Mouse (Mus musculus): Measurements from ENCODE around the gene Cemip.

The Cemip gene

GRCm38 (mm10) chr7:83904831-83905230 is 181.5 kb downstream of the Cemip start:
- in situ Hi-C loops (cut with MboI; ENCODE audit: unreplicated experiment in 2 of 2) = loop anchor here in 1 of 2 experiments (25.0 kb wide), 2 partner anchors 707 to 882 kb away; partner anchors contain the start of gene Fah

- in situ Hi-C loops (cut with MboI; ENCODE audit: unreplicated experiment in 2 of 2) = loop anchor here in 1 of 2 experiments (25.0 kb wide), 2 partner anchors 710 to 885 kb away; partner anchors contain the start of gene Fah
Measured at GRCm38 (mm10) chr7:83902296-83903145, 183.8 kb downstream of the Cemip start.

GRCm38 (mm10) chr7:83901425-83901824 is 184.9 kb downstream of the Cemip start:
- in situ Hi-C loops (cut with MboI; ENCODE audit: unreplicated experiment in 2 of 2) = loop anchor here in 1 of 2 experiments (25.0 kb wide), 2 partner anchors 711 to 886 kb away; partner anchors contain the start of gene Fah

DNA sequence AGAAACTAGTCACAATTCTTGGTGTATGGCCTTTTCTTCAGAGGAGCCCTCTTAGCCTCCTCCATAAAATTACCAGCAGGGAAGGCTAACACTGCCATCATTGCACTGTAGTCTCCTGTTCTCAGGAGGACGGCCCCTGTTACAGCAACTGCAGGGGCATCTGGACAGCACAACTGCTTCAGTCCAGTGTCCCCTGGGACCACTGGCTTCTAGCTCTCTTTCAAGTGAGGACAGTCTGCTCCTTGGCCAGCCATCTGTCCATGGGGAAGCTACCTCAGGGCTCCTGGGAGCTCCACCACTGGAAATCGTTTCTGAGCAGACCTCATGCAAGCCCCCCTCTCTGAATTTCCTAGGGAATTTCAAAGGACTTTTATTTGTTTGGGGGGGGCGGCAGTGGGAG is 185.8 kb downstream of the Cemip start:
- in situ Hi-C loops (cut with MboI; ENCODE audit: unreplicated experiment in 2 of 2) = loop anchor here in 1 of 2 experiments (25.0 kb wide), 2 partner anchors 712 to 887 kb away; partner anchors contain the start of gene Fah

DNA sequence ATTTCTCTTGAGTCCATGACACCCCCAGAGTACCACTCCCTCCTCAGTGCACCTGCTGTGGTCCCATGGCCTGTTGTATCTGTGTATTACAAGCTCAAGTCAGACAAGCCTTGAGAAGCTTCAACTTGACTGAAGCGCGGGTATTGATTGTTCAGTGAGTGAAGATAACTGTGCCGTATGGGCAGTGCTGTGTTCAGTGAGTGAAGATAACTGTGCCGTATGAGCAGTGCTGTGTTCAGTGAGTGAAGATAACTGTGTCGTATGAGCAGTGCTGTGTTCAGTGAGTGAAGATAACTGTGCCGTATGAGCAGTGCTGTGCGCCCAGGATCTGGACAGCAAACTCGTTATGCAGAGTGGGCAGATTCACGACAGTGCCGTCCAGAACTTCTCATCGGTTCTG is 188.0 kb downstream of the Cemip start:
- in situ Hi-C loops (cut with MboI; ENCODE audit: unreplicated experiment in 2 of 2) = loop anchor here (25.0 kb wide), 4 partner anchors 789 to 1236 kb away; partner anchors contain the start of genes Mex3b (in 1 of the 2) and Zfand6 (in 1 of the 2)

DNA sequence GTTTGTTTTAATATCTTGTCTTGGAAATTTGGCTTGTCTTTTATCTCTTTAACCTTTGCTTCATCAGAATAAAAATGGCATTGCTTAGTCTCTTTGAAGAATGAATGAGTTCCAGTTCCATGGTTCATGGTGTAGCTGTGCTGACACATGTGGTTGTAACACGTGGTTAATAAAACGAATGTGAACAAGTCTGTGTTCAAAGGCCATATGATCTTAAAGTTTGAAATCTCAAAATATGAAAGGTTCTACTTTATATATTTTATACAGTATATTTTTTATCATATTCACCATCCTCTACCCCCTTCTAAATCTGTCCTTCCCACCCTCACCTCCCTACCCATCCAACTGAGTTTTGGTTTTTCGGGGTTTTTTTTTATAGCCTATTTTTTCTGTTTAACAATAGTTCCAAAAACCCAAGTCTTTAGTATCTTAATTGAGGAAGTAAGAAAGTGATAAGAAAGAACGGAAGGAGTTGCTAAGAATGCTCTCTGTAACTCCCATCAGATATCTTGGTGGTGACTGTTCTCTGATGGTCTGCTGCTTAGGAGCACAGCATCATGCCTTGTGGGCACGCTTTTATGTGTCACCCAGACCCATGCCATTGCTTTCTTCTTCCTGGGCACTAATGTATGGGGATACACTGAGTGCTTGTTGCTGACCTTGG is 190.1 kb downstream of the Cemip start:
- in situ Hi-C loops (cut with MboI; ENCODE audit: unreplicated experiment in 2 of 2) = loop anchor here (25.0 kb wide), 4 partner anchors 791 to 1234 kb away; partner anchors contain the start of genes Mex3b (in 1 of the 2) and Zfand6 (in 1 of the 2)

DNA sequence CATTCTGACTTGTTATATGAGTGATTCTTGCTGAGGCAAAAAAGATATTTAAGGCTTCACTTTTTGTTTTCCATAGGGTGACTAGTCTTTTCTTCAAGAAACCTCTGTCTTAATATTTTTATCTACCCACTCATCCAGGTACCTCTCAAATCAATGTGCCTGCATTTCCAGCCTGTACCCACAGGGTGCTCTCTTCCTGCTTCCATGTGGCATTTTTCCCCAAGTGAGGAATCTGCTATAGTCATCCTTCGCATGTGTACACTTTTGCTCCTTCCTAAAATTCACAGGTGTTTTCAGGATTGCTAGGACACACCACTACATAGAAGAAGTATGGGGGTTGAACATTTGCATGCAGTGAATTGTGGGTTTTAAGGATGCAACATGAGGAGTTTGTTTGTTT is 192.0 kb downstream of the Cemip start:
- in situ Hi-C loops (cut with MboI; ENCODE audit: unreplicated experiment in 2 of 2) = loop anchor here (25.0 kb wide), 4 partner anchors 793 to 1232 kb away; partner anchors contain the start of genes Mex3b (in 1 of the 2) and Zfand6 (in 1 of the 2)

DNA sequence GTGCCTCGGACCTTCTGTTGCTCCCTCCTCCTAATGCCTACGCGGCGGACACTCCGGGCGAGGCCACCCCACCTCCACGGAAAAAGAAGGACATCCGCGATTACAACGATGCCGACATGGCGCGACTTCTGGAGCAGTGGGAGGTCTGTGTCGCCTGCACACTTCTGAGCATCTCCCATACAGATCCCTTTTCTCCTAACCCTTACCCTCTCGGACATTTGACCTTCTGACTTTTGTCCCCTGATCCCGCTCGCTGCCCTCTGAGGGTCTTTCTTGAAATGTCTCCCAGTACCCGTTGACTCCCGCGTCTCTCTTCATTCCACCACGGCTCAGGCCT is 194.0 kb downstream of the Cemip start:
- in situ Hi-C loops (cut with MboI; ENCODE audit: unreplicated experiment in 2 of 2) = loop anchor here (25.0 kb wide), 4 partner anchors 795 to 1230 kb away; partner anchors contain the start of genes Mex3b (in 1 of the 2) and Zfand6 (in 1 of the 2)

- in situ Hi-C loops (cut with MboI; ENCODE audit: unreplicated experiment in 2 of 2) = loop anchor here (25.0 kb wide), 4 partner anchors 796 to 1229 kb away; partner anchors contain the start of genes Mex3b (in 1 of the 2) and Zfand6 (in 1 of the 2)
Measured at GRCm38 (mm10) chr7:83891433-83892332, 194.6 kb downstream of the Cemip start.

DNA sequence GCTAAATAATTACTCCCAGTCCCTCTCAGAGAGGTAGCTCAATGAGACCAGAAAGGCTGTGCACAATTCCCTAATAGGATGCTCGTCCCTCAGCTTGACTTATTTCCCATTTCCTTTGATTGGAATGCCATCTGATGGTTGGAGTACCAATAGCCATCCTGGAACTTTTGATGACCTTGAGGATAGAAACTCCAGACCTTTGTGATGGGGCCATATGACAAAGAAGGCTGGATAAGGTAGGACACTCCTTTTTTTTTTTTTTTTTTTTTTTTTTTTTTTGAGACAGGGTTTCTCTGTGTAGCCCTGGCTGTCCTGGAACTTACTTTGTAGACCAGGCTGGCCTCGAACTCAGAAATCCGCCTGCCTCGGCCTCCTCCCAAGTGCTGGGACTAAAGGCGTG is 196.4 kb downstream of the Cemip start:
- in situ Hi-C loops (cut with MboI; ENCODE audit: unreplicated experiment in 2 of 2) = loop anchor here (5.0 to 25.0 kb wide), 10 partner anchors 83 to 1228 kb away; partner anchors contain the start of genes Mex3b (in 1 of the 2) and Zfand6 (in 1 of the 2)

DNA sequence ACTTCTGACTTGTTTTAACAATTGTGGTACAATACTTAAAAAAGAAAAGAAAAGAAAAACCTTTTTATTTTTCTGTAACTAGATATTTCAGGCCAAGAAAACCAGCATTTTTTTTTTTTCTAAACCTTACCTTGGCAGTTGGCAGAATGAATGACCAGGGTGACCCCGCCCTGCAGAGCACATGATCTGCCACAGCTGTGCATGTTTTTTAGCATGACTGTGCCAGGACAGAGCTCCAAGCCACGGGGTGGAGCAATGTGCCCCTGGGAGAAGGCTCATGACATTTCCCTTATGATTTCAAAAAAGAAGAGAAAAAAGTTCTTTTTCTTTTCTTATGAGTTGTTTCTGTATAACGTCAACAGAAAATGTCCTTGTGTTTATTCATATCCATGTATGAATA is 196.9 kb downstream of the Cemip start:
- in situ Hi-C loops (cut with MboI; ENCODE audit: unreplicated experiment in 2 of 2) = loop anchor here (5.0 to 25.0 kb wide), 10 partner anchors 82 to 1227 kb away; partner anchors contain the start of genes Mex3b (in 1 of the 2) and Zfand6 (in 1 of the 2)

DNA sequence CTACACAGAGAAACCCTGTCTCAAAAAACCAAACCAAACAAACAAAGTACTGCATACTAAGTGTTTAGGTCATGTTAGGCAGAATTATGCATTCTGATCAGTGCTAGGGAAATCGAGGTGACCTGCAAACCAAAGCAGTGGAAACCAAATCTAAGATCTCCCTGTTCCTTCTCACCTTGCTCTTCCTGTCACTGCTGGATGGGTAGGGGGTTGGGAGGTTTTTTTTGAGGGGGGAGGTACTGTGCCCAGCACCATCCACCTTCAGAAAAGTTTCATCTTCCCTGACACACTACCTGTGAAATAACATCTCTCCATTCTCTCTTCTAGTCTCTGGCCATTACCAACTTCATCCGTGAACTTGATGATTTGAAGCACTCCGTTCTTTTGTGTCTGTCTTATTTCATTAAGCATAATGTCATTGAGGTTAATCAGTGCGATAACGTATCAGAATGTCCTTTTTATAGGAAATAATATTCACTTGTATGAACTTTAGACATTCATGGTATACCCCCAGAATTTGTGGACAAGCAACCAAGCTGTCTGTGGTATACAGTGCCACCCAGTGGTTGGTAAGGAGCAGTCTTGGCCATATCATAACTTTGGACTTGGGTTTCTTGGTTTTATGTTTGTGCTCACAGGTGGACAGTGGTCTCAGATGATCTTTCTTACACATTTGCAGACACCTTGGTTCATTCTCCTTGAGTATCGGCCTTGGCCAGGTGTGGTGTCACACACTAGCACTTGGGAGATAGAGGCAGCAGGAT is 199.8 kb downstream of the Cemip start:
- in situ Hi-C loops (cut with MboI; ENCODE audit: unreplicated experiment in 2 of 2) = loop anchor here (5.0 to 25.0 kb wide), 10 partner anchors 79 to 1224 kb away; partner anchors contain the start of genes Mex3b (in 1 of the 2) and Zfand6 (in 1 of the 2)

DNA sequence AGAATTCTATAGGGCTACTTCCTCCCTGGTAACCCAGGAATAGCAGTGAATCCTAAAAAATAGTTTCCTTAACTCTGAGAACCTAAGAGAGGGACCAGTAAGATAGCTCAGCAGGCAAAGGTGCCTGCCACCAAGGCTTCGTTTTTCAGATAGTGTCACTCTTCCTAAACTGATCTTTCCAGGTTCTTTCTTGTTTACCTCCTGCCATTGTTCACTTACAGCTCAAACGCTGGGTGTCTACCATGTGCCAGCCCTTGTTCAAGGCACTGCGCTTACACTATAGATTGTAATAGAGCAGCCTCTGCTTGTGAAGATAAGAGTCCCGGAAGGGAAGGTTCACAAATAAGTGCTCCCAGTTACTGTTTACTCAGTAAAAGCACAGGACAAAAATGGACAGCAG is 200.5 kb downstream of the Cemip start:
- in situ Hi-C loops (cut with MboI; ENCODE audit: unreplicated experiment in 2 of 2) = loop anchor here (5.0 to 25.0 kb wide), 10 partner anchors 79 to 1224 kb away; partner anchors contain the start of genes Mex3b (in 1 of the 2) and Zfand6 (in 1 of the 2)

- in situ Hi-C loops (cut with MboI; ENCODE audit: unreplicated experiment in 2 of 2) = loop anchor here (5.0 to 25.0 kb wide), 10 partner anchors 78 to 1223 kb away; partner anchors contain the start of genes Mex3b (in 1 of the 2) and Zfand6 (in 1 of the 2)
Measured at GRCm38 (mm10) chr7:83884921-83885532, 201.3 kb downstream of the Cemip start.

DNA sequence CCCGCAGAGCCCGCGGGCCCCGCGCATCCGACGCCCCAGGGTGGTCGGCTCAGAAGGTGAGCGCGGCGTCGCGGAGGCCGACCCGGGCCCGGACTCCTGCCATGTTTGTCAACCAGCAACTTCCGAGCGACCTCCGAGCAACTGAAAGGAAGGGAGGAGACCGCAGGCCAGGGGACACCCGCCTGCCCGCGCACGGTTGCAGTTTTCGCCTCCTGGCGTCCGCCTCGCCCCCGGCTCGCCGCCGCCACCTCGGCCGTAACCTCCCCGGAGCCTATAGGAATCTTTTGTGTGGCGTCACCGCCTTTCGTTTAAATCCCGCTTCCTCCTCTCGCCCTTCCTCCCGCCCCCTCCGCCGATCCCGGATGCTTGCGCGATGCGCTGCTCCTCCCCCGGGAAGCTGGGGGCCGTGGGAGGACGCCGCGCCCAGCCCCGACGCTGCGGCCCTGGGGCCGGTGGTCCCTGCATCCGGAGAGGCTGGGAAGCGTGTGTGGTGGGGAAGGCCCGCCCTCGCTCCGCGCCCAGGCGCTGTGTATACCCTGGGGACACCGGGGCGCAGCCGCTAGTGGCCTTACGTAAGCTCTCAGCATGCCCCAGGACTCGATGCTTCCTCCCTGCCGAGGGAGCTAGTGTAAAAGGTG is 202.2 kb downstream of the Cemip start, which contains the start of the genes Tlnrd1 and Mesd:
TSS of gene Tlnrd1 (minus strand) at position 285 of the 638 bp plus-strand sequence.
TSS of gene Mesd (plus strand) at position 446 of the 638 bp plus-strand sequence.
- in situ Hi-C loops (cut with MboI; ENCODE audit: unreplicated experiment in 2 of 2) = loop anchor here (10.0 to 25.0 kb wide), 6 partner anchors 79 to 1222 kb away; partner anchors contain the start of genes Mex3b (in 1 of the 2) and Zfand6 (in 1 of the 2)

GRCm38 (mm10) chr7:83883276-83884020 is 202.9 kb downstream of the Cemip start:
- in situ Hi-C loops (cut with MboI; ENCODE audit: unreplicated experiment in 2 of 2) = loop anchor here (10.0 to 25.0 kb wide), 6 partner anchors 79 to 1221 kb away; partner anchors contain the start of genes Mex3b (in 1 of the 2) and Zfand6 (in 1 of the 2)
